Mouse (Mus musculus) layer of hippocampus, adult 11-12 months (tissue): ENCODE data around the gene Bank1.

Source experiments
- DNase-seq: peaks from one replicate; pipeline ENCODE4 v3.0.0; 2022; ENCODE audit warnings: low spot score

Bank1 gene

GRCm38 (mm10) chr3:136007081-136007828 is 318.6 kb downstream of the Bank1 start:
- DNase-seq, result no peak
